Mouse (Mus musculus) common myeloid progenitor, adult 5-6 weeks (primary cell): ENCODE measurements at regions not wholly inside any gene's neighbourhood (a gene's known extent, or its start where the extent isn't known, plus 50 kb on each side); places are given as distances from the start of the nearest gene placed in this dataset.

ENCODE experiments used
- ATAC-seq: replicated peaks from 2 replicates; pipeline ENCODE4 v1.8.0; 2016; ENCODE audit warnings: low read depth, mild to moderate bottlenecking, moderate TSS enrichment, inconsistent platforms; ENCODE audit not compliant: poor library complexity, severe bottlenecking

DNA sequence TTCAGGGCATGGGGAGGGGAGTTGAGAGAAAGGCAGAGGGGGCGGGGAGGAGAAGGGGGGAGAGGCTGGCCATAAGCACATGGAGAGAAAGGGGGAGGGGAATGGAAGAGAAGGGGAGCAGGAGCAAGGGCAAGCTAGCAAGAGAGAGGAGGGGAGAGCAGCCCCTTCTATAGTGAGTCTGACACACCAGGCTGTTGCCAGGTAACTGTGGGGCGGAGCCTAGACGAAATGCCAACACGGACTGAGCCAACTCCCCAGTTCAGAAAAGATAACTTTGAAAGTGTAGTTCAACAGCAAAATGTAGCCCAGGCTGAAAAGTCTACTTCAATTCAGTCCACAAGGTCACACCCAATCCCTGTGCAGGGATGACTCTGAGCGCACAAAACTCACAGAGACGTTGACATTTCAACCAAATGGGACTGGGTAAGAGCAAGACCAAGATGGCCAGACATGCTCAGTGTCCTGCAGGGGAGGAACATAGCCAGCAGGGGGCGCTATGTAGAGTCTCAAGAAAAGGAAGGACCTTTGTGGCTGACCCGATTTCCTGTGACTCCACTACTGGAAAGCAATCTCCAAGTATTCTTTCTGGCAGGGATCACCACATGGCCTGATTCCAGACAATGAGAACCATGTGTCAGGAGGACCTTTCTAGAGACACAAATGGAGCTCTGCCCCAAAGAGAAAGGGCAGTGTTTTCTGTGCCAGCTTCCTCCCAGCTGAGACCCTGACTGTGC is 140.7 kb upstream of the Slc35f3 start:
- ATAC-seq = no peak

DNA sequence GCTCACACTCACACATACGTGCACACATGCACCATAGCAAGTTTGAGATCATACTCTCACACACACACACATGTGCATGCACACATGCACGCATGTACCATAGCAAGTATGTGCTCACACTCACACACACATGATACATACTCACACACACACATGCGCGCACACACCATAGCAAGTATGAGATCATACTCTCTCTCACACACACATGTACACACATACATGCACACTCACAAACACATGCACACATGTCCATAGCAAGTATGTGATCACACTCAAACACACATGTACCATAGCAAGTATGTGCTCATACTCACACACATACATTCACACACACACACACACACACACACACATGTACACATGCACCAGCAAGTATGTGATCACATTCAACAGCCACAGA is 138.9 kb upstream of the Slc35f3 start:
- ATAC-seq = no peak

DNA sequence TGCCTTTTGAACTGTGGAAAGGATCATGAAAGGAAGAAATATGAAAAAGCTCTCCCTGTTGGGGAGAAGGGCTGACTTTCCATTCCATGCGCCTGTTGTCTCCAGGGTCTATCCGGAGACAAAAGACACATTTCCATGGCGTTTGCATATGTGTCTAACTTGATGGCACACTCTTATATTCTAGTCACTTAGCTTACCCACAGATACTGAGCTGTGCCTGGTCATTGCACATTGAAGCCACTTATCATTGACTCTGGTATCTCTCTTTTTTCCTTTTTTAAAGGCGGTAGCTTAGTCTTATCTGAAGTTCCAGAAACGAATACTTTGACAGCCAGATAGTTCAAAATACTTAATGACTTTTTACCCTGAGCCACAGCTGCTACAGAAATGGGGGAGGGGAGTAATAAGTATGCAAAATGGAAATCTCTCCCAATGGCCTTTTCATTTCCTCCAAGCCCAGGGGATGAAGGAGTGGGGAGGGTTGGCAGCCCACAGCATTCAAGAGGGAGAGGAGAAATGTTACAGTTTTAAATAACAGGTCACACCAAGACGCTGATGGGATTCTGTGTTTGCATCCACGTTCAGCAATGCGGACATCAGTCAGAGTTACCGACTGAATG is 137.9 kb upstream of the Slc35f3 start:
- ATAC-seq = no peak

DNA sequence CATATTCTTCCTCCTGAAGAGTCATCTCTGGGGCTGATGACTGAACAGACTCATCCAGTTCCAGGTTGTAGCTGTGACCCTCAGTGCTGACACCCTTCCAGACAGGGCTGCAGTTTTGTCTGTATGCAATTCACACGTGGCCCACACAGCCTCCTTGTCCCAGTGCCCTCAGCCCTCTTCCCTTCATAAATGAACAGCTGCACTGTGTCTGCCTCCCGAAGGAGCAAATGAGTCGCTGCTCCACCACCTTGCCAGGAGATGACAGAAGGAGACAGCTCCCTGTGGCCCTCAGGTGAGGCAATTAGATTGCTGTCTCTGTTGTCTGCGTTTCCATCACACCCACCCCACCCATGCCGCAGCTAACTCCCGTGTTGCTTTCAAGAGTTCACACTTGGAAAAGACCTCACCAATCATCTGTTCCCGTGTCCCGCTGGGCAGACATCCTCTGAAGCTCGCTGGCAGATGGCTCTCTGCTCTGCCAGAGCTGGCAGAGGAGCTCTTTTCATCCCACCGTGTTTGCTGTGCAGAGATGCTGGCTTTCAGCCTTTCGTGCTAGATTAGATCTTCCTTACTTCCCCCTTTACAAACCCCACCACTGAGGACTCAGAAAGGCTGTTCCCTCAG is 135.5 kb upstream of the Slc35f3 start:
- ATAC-seq = no peak

DNA sequence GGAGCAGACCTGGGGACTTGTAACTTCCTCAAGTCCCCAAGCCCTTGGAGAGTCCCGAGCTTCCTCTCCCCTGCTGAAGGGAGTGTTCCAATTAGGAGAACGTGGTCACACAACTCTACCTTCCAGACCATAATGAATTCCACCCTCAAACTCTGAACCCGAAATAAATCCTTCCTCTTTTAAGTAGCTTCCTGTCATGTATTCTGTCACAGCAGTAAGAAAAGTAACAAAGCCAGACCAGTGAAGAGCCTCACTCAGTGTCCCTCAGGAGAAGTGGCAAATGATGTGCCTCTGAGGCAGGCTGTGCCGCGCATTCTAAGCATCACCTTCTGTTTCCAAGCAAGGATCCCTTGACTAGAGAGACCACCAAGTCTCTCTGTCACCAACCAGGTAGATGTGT is 134.4 kb upstream of the Slc35f3 start:
- no peak for ATAC-seq

DNA sequence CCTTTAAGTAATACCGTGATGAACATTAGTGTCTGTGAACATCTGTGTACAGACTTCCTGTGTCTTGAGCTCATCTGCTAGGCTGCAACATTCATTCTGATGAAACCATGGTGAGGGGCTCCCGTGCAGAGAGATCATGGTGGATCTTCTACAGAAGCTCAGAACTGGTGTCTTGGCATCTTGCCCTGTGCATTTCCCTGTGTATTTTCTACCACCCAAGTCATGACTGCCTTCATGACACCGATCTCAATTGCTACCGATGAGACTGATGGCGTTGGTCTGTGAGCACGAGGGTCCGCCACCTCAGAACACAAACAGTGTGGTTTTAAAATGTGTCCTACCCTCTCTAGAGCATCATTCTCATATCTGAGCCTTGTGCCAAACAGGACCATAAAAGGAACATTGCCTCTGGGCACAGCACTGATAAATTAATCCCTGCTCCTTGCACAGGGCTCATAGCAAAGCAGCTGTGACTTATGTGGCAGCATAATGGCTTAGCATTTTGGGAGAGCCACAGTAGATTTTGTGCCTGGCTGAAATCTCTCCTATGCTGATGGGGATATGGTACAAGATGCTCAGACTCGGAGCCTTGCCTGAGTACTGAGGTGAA is 132.8 kb upstream of the Slc35f3 start:
- no peak for ATAC-seq

DNA sequence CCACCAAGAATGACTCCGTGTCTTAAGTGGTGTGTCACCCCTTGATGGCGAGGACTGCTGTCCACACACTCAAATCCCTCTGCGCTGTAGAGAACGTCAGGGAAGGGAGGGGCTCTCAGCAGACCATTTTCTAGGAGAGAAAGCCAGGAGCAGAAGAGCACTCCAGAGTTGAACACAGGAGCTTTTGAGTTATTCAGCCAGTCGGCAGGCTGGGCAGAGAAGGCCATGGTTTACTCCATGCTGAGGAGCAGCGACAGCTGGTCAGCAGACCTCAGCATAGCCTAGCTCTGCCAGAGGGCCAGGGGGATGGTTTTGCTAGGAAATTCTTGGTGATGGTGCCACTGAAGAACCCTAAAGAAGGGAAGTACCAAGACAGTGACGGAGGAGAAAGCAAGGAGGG is 132.0 kb upstream of the Slc35f3 start:
- no peak for ATAC-seq

DNA sequence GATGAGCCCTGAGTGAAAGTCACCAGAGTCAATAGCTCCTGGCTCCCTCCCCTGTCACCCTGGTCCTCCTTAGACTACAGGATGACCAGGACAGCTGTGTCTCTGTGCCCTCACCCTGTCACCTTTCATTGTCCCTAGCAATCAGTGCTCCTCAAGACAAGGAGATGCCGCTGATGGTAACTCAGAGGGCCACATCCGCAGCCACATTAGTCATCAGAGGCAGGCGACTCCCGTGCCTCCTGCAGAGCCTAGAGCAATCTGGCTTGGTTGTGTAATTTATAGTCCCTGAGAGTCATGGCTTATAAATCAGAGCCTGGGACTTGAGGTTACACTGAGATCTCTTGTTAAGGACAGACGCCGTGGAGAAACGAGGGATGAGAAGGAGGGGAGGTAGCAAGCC is 123.9 kb upstream of the Slc35f3 start:
- ATAC-seq = no peak

DNA sequence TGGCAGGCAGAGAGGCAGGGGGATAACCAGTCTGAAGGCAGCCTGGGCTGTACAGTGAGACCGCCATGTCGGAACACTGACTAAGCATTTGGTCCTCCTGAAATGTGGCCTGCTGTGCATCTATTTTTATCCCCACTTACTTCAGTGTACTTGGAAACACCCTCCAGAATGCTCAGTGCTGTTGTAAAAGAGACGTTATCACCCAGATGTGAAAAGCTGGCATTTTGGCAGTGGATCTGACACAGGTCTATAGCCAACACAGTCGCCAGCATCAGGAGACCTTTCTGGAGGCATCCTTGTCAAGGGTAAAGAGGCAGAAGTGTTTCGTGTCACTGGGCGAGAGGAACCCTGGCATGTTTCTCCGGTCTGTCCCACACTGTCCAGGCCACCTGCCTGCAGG is 122.1 kb upstream of the Slc35f3 start:
- no peak for ATAC-seq

DNA sequence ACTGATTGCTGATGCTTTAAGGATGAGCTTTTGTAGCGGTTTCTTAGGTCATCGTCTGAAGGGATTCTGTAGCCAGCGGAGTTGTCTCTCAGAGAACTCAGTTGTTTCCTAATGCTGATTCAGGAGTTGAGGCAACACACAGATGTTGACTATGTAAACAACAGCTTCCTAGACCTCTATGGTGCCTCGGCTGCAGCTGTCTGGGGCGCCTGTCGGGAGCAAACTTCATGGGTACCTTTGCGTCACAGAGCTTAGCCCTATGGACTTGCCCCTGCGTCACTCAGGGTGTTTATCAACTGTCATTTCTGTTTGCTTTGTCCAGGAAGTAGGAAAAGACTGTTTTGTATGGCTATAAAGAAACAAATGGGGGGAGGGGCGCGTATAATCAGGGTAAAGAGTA is 120.5 kb upstream of the Slc35f3 start:
- ATAC-seq = no peak

DNA sequence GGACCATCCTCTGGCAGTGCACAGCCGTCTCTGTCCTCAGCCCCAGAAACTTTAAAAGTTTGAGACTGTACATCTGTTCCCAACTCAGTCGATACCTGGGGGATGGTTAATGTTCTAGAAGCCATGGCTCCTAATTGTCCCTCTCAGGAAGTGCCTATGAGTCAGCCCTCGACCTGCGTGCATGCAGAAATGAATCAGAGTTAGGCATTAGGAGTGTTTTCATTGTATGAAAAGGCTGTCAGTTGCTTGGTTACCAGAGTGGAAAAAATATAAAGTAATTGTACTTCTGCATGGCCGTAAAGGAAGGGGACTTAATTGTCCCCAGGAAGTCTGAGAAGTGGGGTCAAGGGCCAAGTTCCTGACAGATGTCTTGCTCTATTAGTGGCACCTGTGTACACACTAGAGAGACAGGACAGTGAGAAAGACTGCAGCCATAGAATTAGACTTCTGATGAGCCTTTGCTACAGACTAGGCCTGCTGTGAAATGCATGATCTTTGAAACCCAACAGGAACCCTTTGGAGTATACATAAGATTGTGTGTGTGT is 109.5 kb upstream of the Slc35f3 start:
- ATAC-seq = no peak

DNA sequence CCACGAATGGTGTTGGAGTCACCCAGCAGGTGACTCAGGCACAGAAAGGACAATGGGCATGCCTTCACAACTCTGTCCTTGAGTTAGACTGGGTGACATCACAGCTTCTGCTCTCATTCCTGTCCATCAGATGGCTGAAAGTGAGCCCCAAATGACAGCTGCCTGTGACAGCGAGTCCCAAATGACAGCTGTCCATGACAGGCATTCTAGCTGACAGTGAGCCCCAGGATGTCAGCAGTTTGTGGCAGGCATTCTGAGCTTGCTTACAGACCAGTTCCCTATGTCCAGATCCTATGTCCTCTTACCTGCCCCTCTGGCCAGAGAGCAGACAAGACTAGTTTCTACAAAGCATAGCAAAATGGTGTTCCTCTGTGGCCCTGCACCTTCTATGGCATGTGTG is 102.7 kb upstream of the Slc35f3 start:
- ATAC-seq = no peak

DNA sequence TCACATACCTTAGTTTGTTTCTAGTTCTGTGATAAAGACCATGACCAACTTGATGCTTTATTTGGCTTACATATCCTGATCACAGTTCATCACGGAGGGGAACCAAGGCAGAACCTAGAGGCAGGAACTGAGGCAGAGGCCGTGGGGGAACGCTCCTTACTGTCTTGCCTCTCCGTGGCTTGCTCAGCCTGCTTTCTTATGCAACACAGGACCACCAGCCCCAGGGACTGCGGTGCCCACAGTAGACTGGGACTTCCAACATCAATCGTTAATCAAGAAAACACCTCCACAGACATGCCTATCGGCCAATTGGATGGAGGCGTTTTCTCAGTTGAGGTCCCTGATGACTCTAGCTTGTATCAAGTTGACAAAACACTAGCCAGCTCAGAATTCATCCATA is 87.8 kb upstream of the Slc35f3 start:
- ATAC-seq = no peak

DNA sequence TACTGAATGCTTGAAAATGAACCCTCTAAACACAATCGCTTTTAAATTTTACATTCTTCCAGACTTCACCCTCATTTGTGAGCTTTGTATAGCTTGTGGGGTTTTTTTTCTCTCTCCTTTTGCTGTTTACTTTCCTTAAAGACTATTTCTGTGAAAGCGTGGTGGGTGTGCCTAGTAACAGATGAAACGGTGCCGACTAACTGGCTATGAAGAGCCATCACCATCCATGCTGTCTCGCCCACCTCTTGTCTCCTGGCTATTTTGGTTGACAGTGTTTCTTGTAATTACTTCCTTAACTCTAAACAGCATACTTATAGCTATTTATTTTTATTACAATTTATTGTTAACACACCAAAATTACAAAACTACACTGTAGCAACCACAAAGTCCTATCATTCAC is 85.6 kb upstream of the Slc35f3 start:
- ATAC-seq = no peak

DNA sequence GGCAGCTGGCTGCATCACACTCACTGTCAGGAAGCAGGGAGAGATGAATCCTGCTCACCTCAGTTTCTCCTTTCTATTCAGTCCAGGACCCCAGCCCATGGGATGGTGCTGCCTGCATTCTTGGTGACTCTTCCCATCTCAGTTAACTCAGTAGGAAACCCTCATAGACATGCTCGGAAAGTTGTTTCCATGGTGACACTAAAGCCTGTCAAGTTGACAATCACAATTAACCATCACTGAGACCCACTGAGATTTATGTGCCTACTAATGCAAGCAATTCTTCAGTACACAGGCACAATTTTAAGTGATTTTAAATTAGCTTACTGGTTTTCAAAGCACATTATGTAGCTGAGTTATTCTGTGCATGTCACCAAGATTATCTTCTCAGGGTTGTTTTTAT is 83.8 kb upstream of the Slc35f3 start:
- ATAC-seq = no peak

DNA sequence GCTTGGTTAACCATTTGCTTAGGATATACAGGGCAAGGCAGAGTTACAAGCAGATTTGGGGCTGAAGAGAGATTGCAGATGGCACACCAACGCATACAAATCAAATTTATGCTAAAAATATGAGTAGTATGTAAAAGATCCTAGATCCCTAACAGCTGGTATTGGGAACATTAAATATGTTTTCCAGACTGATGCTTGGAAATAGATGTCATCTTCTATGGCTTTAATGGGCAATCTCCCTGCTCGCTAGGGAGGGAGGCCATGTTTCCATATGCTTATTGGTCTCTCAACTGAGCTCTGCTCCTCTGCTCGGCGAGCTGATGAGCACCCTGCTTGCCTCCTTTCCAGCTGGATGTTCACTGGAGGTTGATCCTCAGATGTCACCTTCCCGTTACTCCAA is 82.0 kb upstream of the Slc35f3 start:
- ATAC-seq = no peak

DNA sequence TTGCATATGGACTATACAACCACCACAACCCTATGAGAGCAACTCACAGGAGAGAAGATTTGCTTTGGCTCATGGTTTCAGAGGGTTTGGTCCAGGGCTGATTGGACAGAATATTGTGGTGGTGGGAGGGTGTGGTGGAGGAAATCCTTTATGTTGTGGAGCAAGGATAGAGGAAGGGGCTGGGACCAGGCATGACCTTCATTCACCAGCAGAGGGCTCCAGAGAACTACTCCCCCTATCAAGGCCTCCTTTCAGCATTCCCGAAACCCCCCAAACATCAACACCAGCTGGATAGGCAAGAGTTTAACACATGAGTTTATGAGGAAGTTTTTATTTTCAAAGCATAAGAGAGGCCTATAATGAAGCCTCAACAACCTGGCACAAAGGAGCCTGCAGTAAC is 76.7 kb upstream of the Slc35f3 start:
- ATAC-seq = no peak

DNA sequence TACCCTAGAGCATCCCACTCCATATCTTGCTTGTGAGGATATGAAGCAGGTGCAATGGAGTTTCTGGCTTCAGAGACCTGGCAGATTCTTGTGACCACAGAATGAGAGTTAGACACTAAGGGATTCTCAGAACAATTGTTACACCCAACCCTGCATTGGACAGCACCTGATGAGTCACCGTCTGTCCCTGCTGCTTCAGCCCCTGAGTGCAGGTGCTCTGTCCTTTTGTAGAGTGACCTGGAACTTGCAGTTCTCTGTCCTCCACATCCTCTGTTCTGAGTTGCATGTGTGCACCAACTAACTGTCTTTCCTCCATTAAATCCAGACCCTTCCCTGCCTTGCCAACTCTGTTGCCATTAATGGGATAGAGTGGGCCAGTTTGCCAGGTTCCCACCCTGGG is 66.6 kb upstream of the Slc35f3 start:
- no peak for ATAC-seq

DNA sequence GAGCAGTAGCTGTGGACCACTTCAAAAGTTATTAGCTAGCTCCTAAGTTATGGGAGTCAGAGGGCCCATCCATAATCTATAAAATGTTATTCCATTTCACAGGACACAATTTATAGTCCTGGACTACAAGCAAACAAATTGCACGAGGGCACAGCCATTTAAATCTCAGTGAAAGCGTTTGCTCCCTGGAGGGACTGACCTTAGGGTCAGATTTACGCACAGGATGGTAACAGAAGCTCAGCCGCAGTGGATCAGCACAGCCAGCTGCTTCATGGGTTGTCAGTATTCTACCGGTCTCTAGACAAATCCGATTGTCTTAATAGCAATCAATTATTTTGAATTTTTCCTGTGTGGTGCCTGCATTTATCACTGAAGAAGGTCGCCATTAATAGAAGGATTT is 65.8 kb upstream of the Slc35f3 start:
- ATAC-seq = no peak

DNA sequence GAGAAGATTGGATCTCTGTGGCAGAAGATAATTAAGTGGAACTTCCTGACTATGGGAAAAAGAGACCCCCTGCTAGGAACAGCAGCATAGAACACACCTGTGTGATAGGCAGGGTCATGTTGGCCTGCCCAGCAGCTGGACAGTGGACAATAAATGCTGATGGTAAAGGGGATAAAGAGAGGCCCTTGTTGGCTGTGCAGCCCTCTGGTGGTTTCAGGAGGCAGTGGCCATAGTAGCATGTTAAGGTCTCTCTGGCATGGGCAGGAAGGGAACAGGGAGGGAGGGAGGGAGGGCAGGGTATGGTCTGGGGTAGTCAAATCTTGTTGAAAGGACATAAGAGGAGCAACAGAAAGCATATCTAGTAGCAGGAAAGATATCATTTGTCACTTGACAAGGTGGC is 58.7 kb upstream of the Slc35f3 start:
- no peak for ATAC-seq

DNA sequence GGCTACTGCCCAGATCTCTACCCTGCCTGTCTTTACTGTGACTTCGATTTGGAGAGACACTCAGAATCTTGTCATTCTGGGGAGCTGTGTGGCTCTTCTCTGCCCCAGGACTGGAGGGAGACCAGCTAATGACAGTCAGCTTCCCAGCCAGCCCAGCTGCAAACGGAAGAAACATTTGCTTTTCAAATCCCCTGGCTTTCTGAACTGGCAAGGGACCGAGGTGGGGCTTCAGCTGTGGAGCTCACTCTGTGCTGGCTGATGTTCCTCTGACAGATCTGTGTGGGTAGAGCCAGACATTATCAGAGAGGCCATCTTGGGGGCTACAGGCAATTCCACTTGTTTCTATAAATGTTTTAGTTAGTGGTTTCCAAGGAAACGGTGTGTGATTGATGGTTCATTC is 54.0 kb upstream of the Slc35f3 start:
- no peak for ATAC-seq
